Mouse (Mus musculus) cortical plate, adult 2 months (tissue): ENCODE data around the gene Gas2l1.

Source experiments
- CTCF ChIP-seq: fragments of 200-500 bp; IDR thresholded peaks from 2 replicates; pipeline ENCODE4 v1.5.1; 2011; ENCODE audit warnings: mild to moderate bottlenecking, control low read depth, low read length; ENCODE audit not compliant: insufficient read depth; ENCODE audit errors: extremely low read depth
- POLR2A ChIP-seq: fragments of 200-500 bp; IDR thresholded peaks from 2 replicates; pipeline ENCODE4 v1.6.1; 2011; ENCODE audit warnings: mild to moderate bottlenecking, low read length, control low read depth; ENCODE audit not compliant: insufficient read depth; ENCODE audit errors: extremely low read depth

GRCm38 (mm10) chr11:5068126-5068971 lies 3.2 kb upstream of the Gas2l1 start:
- no peak for TF ChIP-seq POLR2A
- TF ChIP-seq CTCF = no peak
